Mouse (Mus musculus) MEL (cell line): Measurements from ENCODE around the gene Tm9sf1. TPM values are rescaled to one million over a fixed set of nuclear protein-coding genes. Genes with fewer than 3 reads are reported as not detected.
A peak's percentile ranks its signal among the peaks of the same experiment; 100 is the strongest.

ENCODE experiments used
- DNase-seq: peaks from one replicate; pipeline ENCODE4 v3.0.0; 2011; ENCODE audit warnings: low read depth, low spot score
- H3K27ac ChIP-seq: 2 replicates; pipeline ENCODE4 v1.5.1; 2012; ENCODE audit warnings: low read depth, mild to moderate bottlenecking, control low read depth, low read length, moderate library complexity; ENCODE audit not compliant: control insufficient read depth
- H3K27me3 ChIP-seq, 2 experiments: fragments of 150-350 bp in 1 of 2; sonication (generic) in 1 of 2; 2 replicates each; pipeline ENCODE4 v1.6.1; 2012; ENCODE audit warnings: low read length in 2 of 2, mild to moderate bottlenecking in 2 of 2, improper control_type of control experiment in 1 of 2, moderate library complexity in 1 of 2; ENCODE audit not compliant: insufficient read depth in 2 of 2, control insufficient read depth in 1 of 2
- H3K36me3 ChIP-seq, 2 experiments: 2 replicates each; pipeline ENCODE4 v1.6.1; 2012 to 2014; ENCODE audit warnings: low read length in 2 of 2, improper control_type of control experiment in 1 of 2, inconsistent platforms in 1 of 2, mild to moderate bottlenecking in 1 of 2; ENCODE audit not compliant: insufficient read depth in 2 of 2, control insufficient read depth in 1 of 2
- H3K4me1 ChIP-seq, 2 experiments: fragments of 150-350 bp in 1 of 2; sonication (generic) in 1 of 2; 2 replicates each; pipeline ENCODE4 v1.6.1; 2012; ENCODE audit warnings: low read length in 2 of 2, improper control_type of control experiment in 1 of 2, mild to moderate bottlenecking in 1 of 2; ENCODE audit not compliant: insufficient read depth in 2 of 2, control insufficient read depth in 1 of 2
- H3K4me3 ChIP-seq, 2 experiments: fragments of 150-350 bp in 1 of 2; sonication (generic) in 1 of 2; 2 replicates each; pipeline ENCODE4 v1.5.1; 2012; ENCODE audit warnings: low read depth in 2 of 2, low read length in 2 of 2, mild to moderate bottlenecking in 2 of 2, moderate library complexity in 2 of 2, control low read depth in 1 of 2, improper control_type of control experiment in 1 of 2; ENCODE audit not compliant: control insufficient read depth in 1 of 2, insufficient read depth in 1 of 2
- H3K79me2 ChIP-seq: 2 replicates; pipeline ENCODE4 v1.6.1; 2012; ENCODE audit warnings: mild to moderate bottlenecking, low read length, moderate library complexity; ENCODE audit not compliant: control insufficient read depth, poor library complexity, insufficient read depth
- H3K9ac ChIP-seq: 2 replicates; pipeline ENCODE4 v1.6.1; 2012; ENCODE audit warnings: low read depth, mild to moderate bottlenecking, control low read depth, low read length, moderate library complexity; ENCODE audit not compliant: control insufficient read depth, poor library complexity, severe bottlenecking
- H3K9me3 ChIP-seq: fragments of 150-350 bp; sonication (generic); replicated peaks from 2 replicates; pipeline ENCODE4 v1.6.1; 2012; ENCODE audit warnings: mild to moderate bottlenecking, low read length, improper control_type of control experiment, moderate library complexity; ENCODE audit not compliant: insufficient read depth
- BHLHE40 ChIP-seq: IDR thresholded peaks from 2 replicates; pipeline ENCODE4 v1.6.1; 2012; ENCODE audit warnings: low read depth, mild to moderate bottlenecking, inconsistent platforms, low read length, improper control_type of control experiment, borderline replicate concordance
- CHD1 ChIP-seq: IDR thresholded peaks from 2 replicates; pipeline ENCODE4 v1.6.1; 2012; ENCODE audit warnings: low read depth, mild to moderate bottlenecking, inconsistent platforms, low read length, improper control_type of control experiment
- CHD2 ChIP-seq: IDR thresholded peaks from 2 replicates; pipeline ENCODE4 v1.6.1; 2011; ENCODE audit warnings: low read length, improper control_type of control experiment
- ELF1 ChIP-seq: IDR thresholded peaks from 2 replicates; pipeline ENCODE4 v1.6.1; 2014; ENCODE audit warnings: low read depth, mild to moderate bottlenecking, inconsistent platforms, low read length, improper control_type of control experiment, moderate library complexity
- EP300 ChIP-seq, 2 experiments: IDR thresholded peaks; 2 replicates each; pipeline ENCODE4 v1.6.1; 2011; ENCODE audit warnings: improper control_type of control experiment in 2 of 2, low read length in 2 of 2, low read depth in 1 of 2, mild to moderate bottlenecking in 1 of 2
- ETS1 ChIP-seq: IDR thresholded peaks from 2 replicates; pipeline ENCODE4 v1.6.1; 2012; ENCODE audit warnings: low read depth, mild to moderate bottlenecking, inconsistent platforms, low read length, improper control_type of control experiment, moderate library complexity
- GABPA ChIP-seq: IDR thresholded peaks from 2 replicates; pipeline ENCODE4 v1.6.1; 2012; ENCODE audit warnings: low read depth, mild to moderate bottlenecking, inconsistent platforms, low read length, improper control_type of control experiment, moderate library complexity
- HCFC1 ChIP-seq: IDR thresholded peaks from 2 replicates; pipeline ENCODE4 v1.6.1; 2012; ENCODE audit warnings: low read depth, mild to moderate bottlenecking, inconsistent platforms, low read length, improper control_type of control experiment, moderate library complexity
- JUND ChIP-seq: IDR thresholded peaks from 2 replicates; pipeline ENCODE4 v1.6.1; 2011; ENCODE audit warnings: low read depth, mild to moderate bottlenecking, improper control_type of control experiment, low read length
- KAT2A ChIP-seq: conservative IDR thresholded peaks from 2 replicates; pipeline ENCODE4 v1.6.1; 2012; ENCODE audit warnings: low read depth, low read length, improper control_type of control experiment, inconsistent platforms
- MAX ChIP-seq: IDR thresholded peaks from 2 replicates; pipeline ENCODE4 v1.6.1; 2011; ENCODE audit warnings: low read length, improper control_type of control experiment
- MAZ ChIP-seq: IDR thresholded peaks from 2 replicates; pipeline ENCODE4 v1.6.1; 2012; ENCODE audit warnings: low read depth, mild to moderate bottlenecking, inconsistent platforms, low read length, improper control_type of control experiment
- MYC ChIP-seq: IDR thresholded peaks from 2 replicates; pipeline ENCODE4 v1.6.1; 2011; ENCODE audit warnings: low read depth, mild to moderate bottlenecking, low read length, improper control_type of control experiment, moderate library complexity
- NELFE ChIP-seq: IDR thresholded peaks from 2 replicates; pipeline ENCODE4 v1.6.1; 2011; ENCODE audit warnings: low read depth, low read length, improper control_type of control experiment
- NRF1 ChIP-seq: IDR thresholded peaks from 2 replicates; pipeline ENCODE4 v1.6.1; 2014; ENCODE audit warnings: low read depth, mild to moderate bottlenecking, inconsistent platforms, low read length, improper control_type of control experiment, moderate library complexity; ENCODE audit not compliant: poor library complexity, insufficient read depth, severe bottlenecking
- POLR2A ChIP-seq, 2 experiments: IDR thresholded peaks; 2 replicates each; pipeline ENCODE4 v1.6.1; 2011 to 2012; ENCODE audit warnings: low read length in 2 of 2, mild to moderate bottlenecking in 2 of 2, control low read depth in 1 of 2, improper control_type of control experiment in 1 of 2, low read depth in 1 of 2, moderate library complexity in 1 of 2; ENCODE audit not compliant: control insufficient read depth in 1 of 2, insufficient read depth in 1 of 2, poor library complexity in 1 of 2
- POLR2AphosphoS2 ChIP-seq: IDR thresholded peaks from 2 replicates; pipeline ENCODE4 v1.6.1; 2011; ENCODE audit warnings: low read length, improper control_type of control experiment
- POLR2AphosphoS5 ChIP-seq: IDR thresholded peaks from 2 replicates; pipeline ENCODE4 v1.6.1; 2012; ENCODE audit warnings: low read depth, borderline replicate concordance, mild to moderate bottlenecking, inconsistent platforms, low read length, moderate library complexity, mixed read lengths
- RAD21 ChIP-seq: IDR thresholded peaks from 2 replicates; pipeline ENCODE4 v1.6.1; 2011; ENCODE audit warnings: mild to moderate bottlenecking, low read depth, low read length, improper control_type of control experiment
- RCOR1 ChIP-seq: IDR thresholded peaks from 2 replicates; pipeline ENCODE4 v1.6.1; 2012; ENCODE audit warnings: low read depth, mild to moderate bottlenecking, inconsistent platforms, low read length, improper control_type of control experiment
- SMC3 ChIP-seq: IDR thresholded peaks from 2 replicates; pipeline ENCODE4 v1.6.1; 2011; ENCODE audit warnings: low read depth, low read length, improper control_type of control experiment
- TAL1 ChIP-seq: IDR thresholded peaks from 2 replicates; pipeline ENCODE4 v1.6.1; 2012; ENCODE audit warnings: mild to moderate bottlenecking, inconsistent platforms, low read length, moderate library complexity, mixed read lengths
- TBP ChIP-seq: IDR thresholded peaks from 2 replicates; pipeline ENCODE4 v1.8.0; 2011; ENCODE audit warnings: low read depth, low read length, improper control_type of control experiment
- UBTF ChIP-seq: IDR thresholded peaks from 2 replicates; pipeline ENCODE4 v1.6.1; 2012; ENCODE audit warnings: low read depth, mild to moderate bottlenecking, inconsistent platforms, low read length, improper control_type of control experiment, moderate library complexity, borderline replicate concordance; ENCODE audit not compliant: insufficient read depth
- USF1 ChIP-seq: IDR thresholded peaks from 2 replicates; pipeline ENCODE4 v1.6.1; 2014; ENCODE audit warnings: low read depth, mild to moderate bottlenecking, inconsistent platforms, low read length, improper control_type of control experiment, moderate library complexity
- ZC3H11A ChIP-seq: IDR thresholded peaks from 2 replicates; pipeline ENCODE4 v1.6.1; 2012; ENCODE audit warnings: low read depth, mild to moderate bottlenecking, inconsistent platforms, low read length, improper control_type of control experiment
- ZKSCAN1 ChIP-seq: IDR thresholded peaks from 2 replicates; pipeline ENCODE4 v1.6.1; 2012; ENCODE audit warnings: low read depth, mild to moderate bottlenecking, inconsistent platforms, low read length, improper control_type of control experiment, moderate library complexity
- ZMIZ1 ChIP-seq: IDR thresholded peaks from 2 replicates; pipeline ENCODE4 v1.6.1; 2012; ENCODE audit warnings: low read depth, mild to moderate bottlenecking, inconsistent platforms, low read length, improper control_type of control experiment, moderate library complexity
- ZNF384 ChIP-seq: IDR thresholded peaks from 2 replicates; pipeline ENCODE4 v1.6.1; 2012; ENCODE audit warnings: low read depth, mild to moderate bottlenecking, inconsistent platforms, low read length, improper control_type of control experiment
- polyA plus RNA-seq, 2 experiments: library from polyadenylated mRNA; stranded (reverse) in 1 of 2; unstranded in 1 of 2; fragments of >175 nt in 1 of 2; fragments of >200 nt in 1 of 2; gene quantifications; 2 replicates each; pipeline versions ENCODE4 v1.2.1 to v1.2.4; 2012; ENCODE audit warnings: low replicate concordance in 2 of 2, low read depth in 1 of 2; ENCODE audit not compliant: insufficient read length in 2 of 2, insufficient read depth in 1 of 2, missing spikeins in 1 of 2
- total RNA-seq: library from RNA; depleted of rRNA; stranded (reverse); fragments of 300-350 nt; gene quantifications from 2 replicates; pipeline ENCODE4 v1.2.3, GENCODE M21; 2012

Tm9sf1 gene
- total and polyA plus RNA-seq, 3 experiments, result 60.5 to 80.1 TPM; not detected in 1

DNA sequence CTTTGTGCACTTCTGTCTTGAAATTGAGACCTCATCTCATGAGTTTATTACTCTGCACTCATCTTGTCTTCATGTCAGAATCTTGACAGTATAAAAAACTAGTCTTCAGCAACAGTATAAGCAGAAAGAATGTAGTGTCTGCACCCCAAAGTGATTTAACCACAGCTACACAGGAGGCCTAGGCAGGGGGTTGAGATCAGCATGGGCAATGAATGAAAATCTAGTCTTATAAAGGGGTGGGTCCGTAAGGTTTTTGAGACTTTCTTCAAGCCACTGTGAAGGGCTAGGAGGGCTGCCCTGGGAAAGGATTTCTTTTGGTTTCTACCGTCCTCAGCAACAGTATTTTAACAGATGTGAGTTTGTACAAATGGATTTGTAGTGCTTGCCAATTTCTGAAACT lies 17.0 kb upstream of the Tm9sf1 start:
- no peaks in the 10 kb centered on the region for H3K27me3 ChIP-seq
- TF ChIP-seq MYC, result no peak
- no peak for TF ChIP-seq KAT2A
- TF ChIP-seq ZMIZ1, result no peak
- TF ChIP-seq TBP, result no peak
- TF ChIP-seq CHD2, result no peak
- TF ChIP-seq CHD1, result no peak
- TF ChIP-seq ETS1, result no peak
- TF ChIP-seq SMC3, result no peak
- no peak for TF ChIP-seq UBTF
- no peak for TF ChIP-seq NELFE
- no peak for TF ChIP-seq MAZ
- TF ChIP-seq GABPA, result no peak
- no peak for TF ChIP-seq ELF1
- no peak for TF ChIP-seq MAX
- no peak for TF ChIP-seq ZKSCAN1
- no peak for TF ChIP-seq NRF1
- no peak for TF ChIP-seq POLR2AphosphoS5
- no peak for TF ChIP-seq JUND
- TF ChIP-seq TAL1, result no peak
- TF ChIP-seq ZC3H11A, result no peak
- peaks cover 3 to 14% of the 10 kb centered on the region in 2 experiments for H3K4me1 ChIP-seq
- H3K9me3 ChIP-seq, result no peaks in the 10 kb centered on the region
- peak overlapping the region; percentile 67 for H3K9ac ChIP-seq
- peaks cover 2% of the 10 kb centered on the region for H3K79me2 ChIP-seq
- DNase-seq, result no peak
- peaks cover 3 to 11% of the 10 kb centered on the region in 2 experiments; a peak in 3 of 4 replicates for H3K36me3 ChIP-seq
- H3K4me3 ChIP-seq, result peak overlapping the region; percentile 69 to 89
- H3K27ac ChIP-seq, result peak overlapping the region; percentile 85

DNA sequence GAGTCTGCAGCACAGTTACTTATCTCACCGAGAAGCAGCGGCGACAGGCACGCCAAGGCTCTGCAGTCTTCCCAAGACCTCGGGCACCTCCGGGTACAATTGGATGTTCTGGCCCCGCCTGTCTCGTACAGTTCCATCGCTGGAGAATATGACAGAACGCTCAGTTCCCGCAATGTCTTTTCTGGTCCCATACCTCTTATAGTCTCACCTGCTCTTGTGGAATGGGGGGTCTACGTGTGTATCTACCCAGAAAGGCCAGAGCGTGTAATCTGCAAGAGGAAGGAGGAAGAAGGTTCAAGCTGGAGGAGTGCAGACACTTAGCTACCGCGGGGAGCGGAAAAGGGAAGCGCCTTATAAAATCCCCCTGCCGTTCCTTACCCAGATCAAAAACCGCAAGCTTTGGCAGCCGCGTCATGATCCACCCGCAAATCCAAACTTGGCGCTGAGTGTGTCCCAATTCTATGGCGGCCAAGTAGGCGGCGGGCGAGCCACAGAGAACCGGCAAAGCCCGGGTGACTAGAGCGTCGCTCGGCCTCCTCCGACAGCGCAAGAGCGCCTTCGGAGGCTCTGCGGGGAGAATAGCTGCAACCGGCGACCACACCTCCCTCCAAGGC lies 16.5 kb upstream of the Tm9sf1 start, which contains the start of gene Mdp1:
Gene Mdp1, minus strand, starts transcription at position 549 of the 614 bp plus-strand sequence.
- Histone ChIP-seq H3K9me3 (no peaks in the 10 kb centered on the region), H3K4me3 (peak within 1 kb of the TSS; percentile 69 to 89), H3K27ac (peak within 1 kb of the TSS; percentile 85), H3K4me1 (peaks cover 3 to 14% of the 10 kb centered on the region in 2 experiments), H3K9ac (peak within 1 kb of the TSS; percentile 67), H3K27me3 (no peaks in the 10 kb centered on the region), H3K36me3 (peaks cover 3 to 11% of the 10 kb centered on the region in 2 experiments; a peak in 3 of 4 replicates), H3K79me2 (no peaks in the 10 kb centered on the region; the same call in 1 of the 2 replicates)
- DNase-seq, result peak; percentile 91
- peak; percentile 63 for TF ChIP-seq NELFE
- TF ChIP-seq EP300 (IDR thresholded peaks at IDR 0.05; ENCODE audit: low read depth in 1 of 2, low read length in 2 of 2), result peak in 1 of 2 experiments; percentile 24; a peak in 1 of 4 replicates
- no peak for TF ChIP-seq POLR2AphosphoS5
- no peak; the same call in 1 of the 2 replicates for TF ChIP-seq POLR2AphosphoS2
- no peak for TF ChIP-seq MAZ
- peak; percentile 39 for TF ChIP-seq RCOR1
- TF ChIP-seq ZC3H11A, result no peak
- TF ChIP-seq POLR2A (IDR thresholded peaks at IDR 0.05; ENCODE audit: control insufficient read depth in 1 of 2, insufficient read depth in 1 of 2, low read depth in 1 of 2, low read length in 2 of 2, poor library complexity in 1 of 2), result peak; percentile 26 to 64; a peak in 2 of 4 replicates
- no peak; the same call in 1 of the 2 replicates for TF ChIP-seq GABPA
- no peak for TF ChIP-seq JUND
- TF ChIP-seq TBP, result peak; percentile 52
- TF ChIP-seq BHLHE40, result no peak
- TF ChIP-seq KAT2A, result no peak; the same call in 1 of the 2 replicates
- no peak for TF ChIP-seq USF1
- no peak for TF ChIP-seq RAD21
- no peak for TF ChIP-seq CHD2
- no peak for TF ChIP-seq CHD1
- peak; percentile 82 for TF ChIP-seq HCFC1
- TF ChIP-seq MYC, result no peak
- TF ChIP-seq MAX, result 0 out of 2 replicates have a peak, but pooled peaks have one; percentile 15
- no peak for TF ChIP-seq ZNF384
- TF ChIP-seq ZKSCAN1, result no peak
- TF ChIP-seq UBTF, result peak; percentile 65; the same call in 1 of the 2 replicates
